In genomic region chr15:28313451-28313850, GRCm38 (mm10) we compare ENCODE assay signal across 21 mouse cellular contexts.
"Had no signal": no experiment of that assay in that cellular context is flagged by ENCODE, and none has a peak within 500 bp of the region (broad histone marks: within the 10 kb centered on the region; RNA-seq: fewer than 3 reads in every experiment).

No protein-coding gene starts in this region.

- H3K9ac ChIP-seq: limb, embryonic 13.5 days; liver, embryonic 12.5 days; liver, embryonic 15.5 days; lung, embryonic 15.5 days; midbrain, embryonic 13.5 days had no signal

- H3K36me3 ChIP-seq: limb, embryonic 10.5 days; limb, embryonic 13.5 days; liver, embryonic 12.5 days; liver, embryonic 15.5 days; lung, embryonic 15.5 days; midbrain, embryonic 10.5 days; midbrain, embryonic 13.5 days had no signal

- H3K27ac ChIP-seq: layer of hippocampus, adult 2 months; limb, embryonic 10.5 days; limb, embryonic 13.5 days; liver, embryonic 12.5 days; liver, embryonic 15.5 days; lung, embryonic 15.5 days; midbrain, embryonic 10.5 days; midbrain, embryonic 13.5 days; stomach, postnatal 0 days had no signal

- H3K4me3 ChIP-seq: layer of hippocampus, adult 2 months; limb, embryonic 10.5 days; limb, embryonic 13.5 days; liver, embryonic 12.5 days; liver, embryonic 15.5 days; lung, embryonic 15.5 days; megakaryocyte, embryonic 14.5 days; midbrain, embryonic 10.5 days; midbrain, embryonic 13.5 days; myocyte had no signal

- H3K4me2 ChIP-seq: limb, embryonic 13.5 days; liver, embryonic 12.5 days; liver, embryonic 15.5 days; lung, embryonic 15.5 days; midbrain, embryonic 13.5 days had no signal

- ATAC-seq: liver, embryonic 12.5 days; midbrain, embryonic 13.5 days; midbrain, embryonic 16.5 days had no signal

- H3K27me3 ChIP-seq: limb, embryonic 13.5 days; liver, embryonic 12.5 days; liver, embryonic 15.5 days; lung, embryonic 15.5 days; megakaryocyte, embryonic 14.5 days; midbrain, embryonic 13.5 days had no signal

- DNase-seq: layer of hippocampus, adult 9-11 months; liver; lung, adult 18-20 months; lung, postnatal 10 days; lung, postnatal 36 days; right cerebral cortex, postnatal 4 days; thymus, adult 2 months; thymus, postnatal 14 days; thymus, postnatal 4 days had no signal

- H3K9me3 ChIP-seq: limb, embryonic 10.5 days; limb, embryonic 13.5 days; liver, embryonic 12.5 days; liver, embryonic 15.5 days; lung, embryonic 15.5 days; megakaryocyte, embryonic 14.5 days; midbrain, embryonic 10.5 days; midbrain, embryonic 13.5 days had no signal

- H3K4me1 ChIP-seq: limb, embryonic 10.5 days; limb, embryonic 13.5 days; liver, embryonic 12.5 days; liver, embryonic 15.5 days; lung, embryonic 15.5 days; megakaryocyte, embryonic 14.5 days; midbrain, embryonic 13.5 days had no signal
